Mouse (Mus musculus) left cerebral cortex, postnatal 4 days (tissue): Measurements from ENCODE around the gene Rara. TPM values are rescaled to one million over a fixed set of nuclear protein-coding genes. Genes with fewer than 3 reads are reported as not detected.

Experiments
- total RNA-seq, 2 experiments: library from RNA; stranded (reverse); gene quantifications; 2 replicates each; pipeline ENCODE4 v1.2.3; 2021

The Rara gene
- total RNA-seq, 2 experiments from 2014 or later, result 20.3 to 21.5 TPM

Other genes starting within 250 kb of the Rara start
- 100 to 1,000 TPM; 131 to 145 TPM for gene Psmd3, start 245.3 kb upstream of the Rara start, total RNA-seq
- not detected for gene Csf3, start 226.6 kb upstream of the Rara start, total RNA-seq
- 10 to 100 TPM; 96.8 to 99.4 TPM for gene Med24, start 198.4 kb upstream of the Rara start, total RNA-seq
- 1,000 to 10,000 TPM; 1,274 to 1,289 TPM for gene Thra, start 187.2 kb upstream of the Rara start, total RNA-seq
- 10 to 100 TPM; 31.9 TPM for gene Nr1d1, start 152.5 kb upstream of the Rara start, total RNA-seq
- 100 to 1,000 TPM; 163 to 166 TPM for gene Msl1, start 132.3 kb upstream of the Rara start, total RNA-seq
- gene Casc3, start 122.9 kb upstream of the Rara start, total RNA-seq, result 10 to 100 TPM; 61.0 to 67.1 TPM
- 10 to 100 TPM; 87.3 to 91.8 TPM for gene Rapgefl1, start 91.0 kb upstream of the Rara start, total RNA-seq
- 10 to 100 TPM; 22.1 to 24.3 TPM for gene Wipf2, start 64.2 kb upstream of the Rara start, total RNA-seq
- 1 to 10 TPM; 1.4 to 1.8 TPM for gene Cdc6, start 20.0 kb upstream of the Rara start, total RNA-seq
- 1 to 10 TPM; 2.2 to 3.4 TPM for gene Gjd3, start 55.2 kb downstream of the Rara start, total RNA-seq
- 10 to 100 TPM; 28.2 to 28.4 TPM for gene Top2a, start 96.4 kb downstream of the Rara start, total RNA-seq
- gene Igfbp4, start 113.4 kb downstream of the Rara start, total RNA-seq, result 10 to 100 TPM; 66.1 to 80.1 TPM
- gene Tns4, start 161.5 kb downstream of the Rara start, total RNA-seq, result not detected
- gene Ccr7, start 227.3 kb downstream of the Rara start, total RNA-seq, result not detected